ENCODE assay signal across 20 mouse cellular contexts in genomic region chr9:35160662-35161061, GRCm38 (mm10). TPM values are rescaled to one million over a fixed set of nuclear protein-coding genes. Genes with fewer than 3 reads are reported as not detected.
DNase-seq lines count a peak whose midpoint lies in the region; ATAC-seq and TF ChIP-seq lines count a peak whose summit lies in the region.
"Had no signal": no experiment of that assay in that cellular context is flagged by ENCODE, and none has a peak within 500 bp of the region (broad histone marks: within the 10 kb centered on the region; RNA-seq: fewer than 3 reads in every experiment).

No protein-coding gene starts in this region.

- H3K9ac ChIP-seq in kidney, embryonic 15.5 days: no peak overlapping the region
- no peak overlapping the region for H3K9ac ChIP-seq in liver, embryonic 12.5 days
- no peak overlapping the region for H3K9ac ChIP-seq in liver, embryonic 11.5 days (ENCODE audit: low read depth, low read length)
- H3K9ac ChIP-seq: embryonic facial prominence, embryonic 12.5 days; forebrain, embryonic 13.5 days; forebrain, embryonic 15.5 days had no signal

- TF ChIP-seq CTCF in kidney, adult 2 months (conservative IDR thresholded peaks at IDR 0.05; ENCODE audit: insufficient read depth, insufficient read length, low read depth, low read length): no peak
- no peak for TF ChIP-seq CTCF in layer of hippocampus, adult 2 months (conservative IDR thresholded peaks at IDR 0.05)

- H3K27me3 ChIP-seq in kidney, adult 2 months (replicated peaks; ENCODE audit: control insufficient read depth, insufficient read depth, low read length): no peaks in the 10 kb centered on the region
- no peaks in the 10 kb centered on the region for H3K27me3 ChIP-seq in kidney, embryonic 15.5 days
- H3K27me3 ChIP-seq in liver, embryonic 12.5 days (replicated peaks): no peaks in the 10 kb centered on the region
- H3K27me3 ChIP-seq in liver, embryonic 11.5 days (replicated peaks; ENCODE audit: control insufficient read depth, insufficient read depth, low read length): no peaks in the 10 kb centered on the region
- H3K27me3 ChIP-seq: embryonic facial prominence, embryonic 12.5 days; forebrain, embryonic 13.5 days; forebrain, embryonic 15.5 days; Patski had no signal

- H3K27ac ChIP-seq in kidney, adult 2 months (ENCODE audit: insufficient read depth, low read depth, low read length): no peak overlapping the region
- H3K27ac ChIP-seq in kidney, embryonic 15.5 days: no peak overlapping the region
- peak overlapping the region; percentile 11; the same call in 1 of the 2 replicates for H3K27ac ChIP-seq in layer of hippocampus, adult 2 months
- H3K27ac ChIP-seq in liver, embryonic 12.5 days: peak overlapping the region; percentile 52
- no peak overlapping the region for H3K27ac ChIP-seq in liver, embryonic 11.5 days (ENCODE audit: low read depth, low read length)
- H3K27ac ChIP-seq: embryonic facial prominence, embryonic 10.5 days; embryonic facial prominence, embryonic 12.5 days; forebrain, embryonic 13.5 days; forebrain, embryonic 15.5 days had no signal

- H3K4me2 ChIP-seq in kidney, embryonic 15.5 days: no peak overlapping the region
- H3K4me2 ChIP-seq in liver, embryonic 12.5 days: no peak overlapping the region
- no peak overlapping the region for H3K4me2 ChIP-seq in liver, embryonic 11.5 days
- H3K4me2 ChIP-seq: embryonic facial prominence, embryonic 12.5 days; forebrain, embryonic 13.5 days; forebrain, embryonic 15.5 days had no signal

- no peak for ATAC-seq in kidney, embryonic 15.5 days (replicated peaks; ENCODE audit: low FRiP score)
- ATAC-seq in liver, embryonic 12.5 days: no peak
- no peak for ATAC-seq in liver, embryonic 11.5 days (replicated peaks; ENCODE audit: low FRiP score)
- ATAC-seq: activated CD4-positive, CD25-positive, alpha-beta regulatory T cell, adult 4 months; forebrain, embryonic 13.5 days; forebrain, embryonic 15.5 days; Patski had no signal

- H3K9me3 ChIP-seq in kidney, embryonic 15.5 days (replicated peaks): no peaks in the 10 kb centered on the region
- H3K9me3 ChIP-seq in liver, embryonic 12.5 days (replicated peaks): no peaks in the 10 kb centered on the region
- H3K9me3 ChIP-seq in liver, embryonic 11.5 days (ENCODE audit: control insufficient read depth, low read length): no peaks in the 10 kb centered on the region
- H3K9me3 ChIP-seq: embryonic facial prominence, embryonic 10.5 days; embryonic facial prominence, embryonic 12.5 days; forebrain, embryonic 13.5 days; forebrain, embryonic 15.5 days had no signal

- peak; percentile 24 for DNase-seq in kidney, adult 2 months
- DNase-seq in layer of hippocampus, adult 2 months (ENCODE audit: low spot score in 2 of 2): no peak
- no peak for DNase-seq in layer of hippocampus, adult 18-20 months (ENCODE audit: low spot score in 2 of 2)
- DNase-seq in liver, embryonic 11.5 days (ENCODE audit: low spot score): no peak
- DNase-seq in layer of hippocampus, adult 8-10 months (ENCODE audit: low spot score in 2 of 2): no peak
- DNase-seq: adrenal gland, adult 8-10 months; adrenal gland, postnatal 14 days; adrenal gland, postnatal 36 days; cerebellum, adult 11-12 months; cerebellum, adult 2 months; cerebellum, adult 9-10 months; cerebellum, postnatal 25 days had no signal

- peaks cover 27% of the 10 kb centered on the region for H3K4me1 ChIP-seq in kidney, adult 2 months (ENCODE audit: control insufficient read depth, insufficient read depth, low read length)
- H3K4me1 ChIP-seq in kidney, embryonic 15.5 days: peaks cover 11% of the 10 kb centered on the region
- peaks cover 6% of the 10 kb centered on the region for H3K4me1 ChIP-seq in liver, embryonic 12.5 days
- no peaks in the 10 kb centered on the region; the same call in 1 of the 2 replicates for H3K4me1 ChIP-seq in liver, embryonic 11.5 days (replicated peaks; ENCODE audit: control insufficient read depth, insufficient read depth, low read length)
- H3K4me1 ChIP-seq: embryonic facial prominence, embryonic 12.5 days; forebrain, embryonic 13.5 days had no signal

- TF ChIP-seq POLR2A in kidney, adult 2 months (IDR thresholded peaks at IDR 0.05; ENCODE audit: low read depth, low read length): no peak

- no peaks in the 10 kb centered on the region for H3K36me3 ChIP-seq in kidney, adult 2 months (ENCODE audit: control insufficient read depth, insufficient read depth, low read length)
- H3K36me3 ChIP-seq in kidney, embryonic 15.5 days: peaks cover 15% of the 10 kb centered on the region
- peaks cover 27% of the 10 kb centered on the region for H3K36me3 ChIP-seq in liver, embryonic 12.5 days
- H3K36me3 ChIP-seq in liver, embryonic 11.5 days (ENCODE audit: control insufficient read depth, insufficient read depth, low read length): peaks cover 3% of the 10 kb centered on the region; the same call in 1 of the 2 replicates
- H3K36me3 ChIP-seq: forebrain, embryonic 15.5 days had no signal

- no peak overlapping the region for H3K4me3 ChIP-seq in kidney, adult 2 months (ENCODE audit: insufficient read depth, low read depth, low read length)
- no peak overlapping the region for H3K4me3 ChIP-seq in kidney, embryonic 15.5 days (replicated peaks)
- H3K4me3 ChIP-seq in layer of hippocampus, adult 2 months: no peak overlapping the region
- H3K4me3 ChIP-seq in liver, embryonic 12.5 days: no peak overlapping the region
- H3K4me3 ChIP-seq in liver, embryonic 11.5 days (ENCODE audit: low read depth, low read length): no peak overlapping the region
- H3K4me3 ChIP-seq: embryonic facial prominence, embryonic 10.5 days; embryonic facial prominence, embryonic 12.5 days; forebrain, embryonic 13.5 days; forebrain, embryonic 15.5 days had no signal

- 82% methylated on average over 2 of the region's 2 CpGs for WGBS in kidney, adult 2 months
- 57% methylated on average over 2 of the region's 2 CpGs for WGBS in kidney, embryonic 15.5 days
- WGBS in liver, embryonic 12.5 days (ENCODE audit: insufficient replicate concordance): 74% methylated on average over 2 of the region's 2 CpGs
- 74% methylated on average over 2 of the region's 2 CpGs for WGBS in liver, embryonic 11.5 days

RNA-seq across cellular contexts. Expression of gene Dcps, which starts 15.2 kb away (rescaled TPM):
- polyA plus RNA-seq in kidney, adult 2 months (2012; rRNA removed): 36.2 and 41.1 TPM in 2 replicates
- 94.4 and 95.4 TPM in 2 replicates for polyA plus RNA-seq in kidney, embryonic 15.5 days (2015; fragmentation: Nextera tagmentation; extraction: Ambion mirVana)
- 10 to 100 TPM; 20.5 to 21.7 TPM for total RNA-seq in layer of hippocampus, adult 2 months (2021)
- total RNA-seq in layer of hippocampus, adult 18-20 months (2021): 10 to 100 TPM; 21.1 to 21.2 TPM
- 65.9 and 66.0 TPM in 2 replicates for polyA plus RNA-seq in liver, embryonic 12.5 days (2016; fragmentation: Nextera tagmentation; extraction: Ambion mirVana)
- 90.9 and 95.2 TPM in 2 replicates for polyA plus RNA-seq in liver, embryonic 11.5 days (2014; fragmentation: Nextera tagmentation; extraction: Ambion mirVana)
- total RNA-seq in layer of hippocampus, adult 8-10 months (2022): 10 to 100 TPM; 17.7 to 20.0 (median 18.2) TPM

RNA-seq across cellular contexts. Expression of gene Srpr, which starts 39.3 kb away (rescaled TPM):
- 84.9 and 85.9 TPM in 2 replicates for polyA plus RNA-seq in kidney, adult 2 months (2012; rRNA removed)
- 117 and 123 TPM in 2 replicates for polyA plus RNA-seq in kidney, embryonic 15.5 days (2015; fragmentation: Nextera tagmentation; extraction: Ambion mirVana)
- total RNA-seq in layer of hippocampus, adult 2 months (2021): 10 to 100 TPM; 65.4 to 65.6 TPM
- total RNA-seq in layer of hippocampus, adult 18-20 months (2021): 10 to 100 TPM; 65.8 to 69.0 TPM
- polyA plus RNA-seq in liver, embryonic 12.5 days (2016; fragmentation: Nextera tagmentation; extraction: Ambion mirVana): 70.8 and 73.3 TPM in 2 replicates
- polyA plus RNA-seq in liver, embryonic 11.5 days (2014; fragmentation: Nextera tagmentation; extraction: Ambion mirVana): 98.7 and 108 TPM in 2 replicates
- 10 to 100 TPM; 62.5 to 86.8 (median 73.2) TPM for total RNA-seq in layer of hippocampus, adult 8-10 months (2022)

RNA-seq across cellular contexts. Expression of gene Tirap, which starts 39.4 kb away (rescaled TPM):
- 8.1 and 11.2 TPM in 2 replicates for polyA plus RNA-seq in kidney, adult 2 months (2012; rRNA removed)
- 11.9 and 12.1 TPM in 2 replicates for polyA plus RNA-seq in kidney, embryonic 15.5 days (2015; fragmentation: Nextera tagmentation; extraction: Ambion mirVana)
- total RNA-seq in layer of hippocampus, adult 2 months (2021): 1 to 10 TPM; 1.6 to 2.7 TPM
- total RNA-seq in layer of hippocampus, adult 18-20 months (2021): 1 to 10 TPM; 2.1 to 2.4 TPM
- 6.6 TPM in 2 replicates for polyA plus RNA-seq in liver, embryonic 12.5 days (2016; fragmentation: Nextera tagmentation; extraction: Ambion mirVana)
- polyA plus RNA-seq in liver, embryonic 11.5 days (2014; fragmentation: Nextera tagmentation; extraction: Ambion mirVana): 10.5 and 11.0 TPM in 2 replicates
- total RNA-seq in layer of hippocampus, adult 8-10 months (2022): 1 to 10 TPM; 2.6 to 6.6 (median 3.2) TPM

RNA-seq across cellular contexts. Expression of gene St3gal4, which starts 41.6 kb away (rescaled TPM):
- polyA plus RNA-seq in kidney, adult 2 months (2012; rRNA removed): 4.7 and 5.0 TPM in 2 replicates
- 17.4 and 17.8 TPM in 2 replicates for polyA plus RNA-seq in kidney, embryonic 15.5 days (2015; fragmentation: Nextera tagmentation; extraction: Ambion mirVana)
- total RNA-seq in layer of hippocampus, adult 2 months (2021): 10 to 100 TPM; 25.8 to 29.0 TPM
- 10 to 100 TPM; 26.8 to 31.0 TPM for total RNA-seq in layer of hippocampus, adult 18-20 months (2021)
- polyA plus RNA-seq in liver, embryonic 12.5 days (2016; fragmentation: Nextera tagmentation; extraction: Ambion mirVana): 27.9 and 30.1 TPM in 2 replicates
- polyA plus RNA-seq in liver, embryonic 11.5 days (2014; fragmentation: Nextera tagmentation; extraction: Ambion mirVana): 34.8 and 40.1 TPM in 2 replicates
- total RNA-seq in layer of hippocampus, adult 8-10 months (2022): 10 to 100 TPM; 23.3 to 29.6 (median 26.6) TPM

RNA-seq across cellular contexts. Expression of gene Foxred1, which starts 50.2 kb away (rescaled TPM):
- 37.0 and 39.1 TPM in 2 replicates for polyA plus RNA-seq in kidney, adult 2 months (2012; rRNA removed)
- 47.3 and 50.7 TPM in 2 replicates for polyA plus RNA-seq in kidney, embryonic 15.5 days (2015; fragmentation: Nextera tagmentation; extraction: Ambion mirVana)
- total RNA-seq in layer of hippocampus, adult 2 months (2021): 10 to 100 TPM; 35.4 to 37.3 TPM
- 10 to 100 TPM; 33.1 to 35.0 TPM for total RNA-seq in layer of hippocampus, adult 18-20 months (2021)
- 38.3 and 39.6 TPM in 2 replicates for polyA plus RNA-seq in liver, embryonic 12.5 days (2016; fragmentation: Nextera tagmentation; extraction: Ambion mirVana)
- polyA plus RNA-seq in liver, embryonic 11.5 days (2014; fragmentation: Nextera tagmentation; extraction: Ambion mirVana): 55.4 and 57.2 TPM in 2 replicates
- total RNA-seq in layer of hippocampus, adult 8-10 months (2022): 10 to 100 TPM; 33.3 to 46.1 (median 38.3) TPM

Comparison
In these comparisons a context has a peak if more than half of its experiments do, and no peak if none do; other contexts are left out.
1. H3K27ac ChIP-seq: peak in layer of hippocampus, adult 2 months (single experiment) and liver, embryonic 12.5 days (single experiment); none in kidney, adult 2 months (single experiment), kidney, embryonic 15.5 days (single experiment) and liver, embryonic 11.5 days (single experiment).